Mouse (Mus musculus) CD8-positive naive resting alpha-beta T cell, adult 2 months (primary cell): Measurements from ENCODE around the gene Gpbp1l1.

Experiments
- DNase-seq, 2 experiments: peaks; one replicate each; pipeline ENCODE4 v3.0.0; 2022; ENCODE audit warnings: low read depth in 2 of 2, low spot score in 2 of 2

Gpbp1l1 gene

GRCm38 (mm10) chr4:116635197-116635596, 77.7 kb downstream of the Gpbp1l1 start:
- no peak for DNase-seq

DNA sequence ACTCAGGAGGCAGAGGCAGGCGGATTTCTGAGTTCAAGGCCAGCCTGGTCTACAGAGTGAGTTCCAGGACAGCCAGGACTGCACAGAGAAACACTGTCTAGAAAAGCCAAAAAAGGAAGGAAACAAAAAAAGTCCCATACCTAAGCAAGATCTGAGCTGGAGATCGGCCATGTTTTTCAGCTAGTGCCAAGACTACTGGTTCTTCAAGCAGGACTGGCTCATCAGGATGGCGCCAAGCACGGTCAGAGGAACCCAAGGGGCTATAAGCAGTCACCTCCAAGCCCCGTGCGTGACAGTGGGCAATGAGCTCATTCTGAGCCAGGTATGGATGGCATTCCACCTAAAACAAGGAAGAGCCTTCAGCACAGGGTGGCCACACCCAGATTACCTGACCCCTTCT, 81.4 kb downstream of the Gpbp1l1 start:
- DNase-seq = no peak

GRCm38 (mm10) chr4:116642071-116642470, 84.6 kb downstream of the Gpbp1l1 start:
- DNase-seq = no peak
